Mouse (Mus musculus) myocyte (in vitro differentiated cells): ENCODE results near the gene Cacng3. TPM values are rescaled to one million over a fixed set of nuclear protein-coding genes. Genes with fewer than 3 reads are reported as not detected.

Experiments
- H3K27me3 ChIP-seq: one replicate; pipeline ENCODE4 v1.6.1; 2011; ENCODE audit not compliant: control insufficient read depth, insufficient read depth, insufficient read length
- H3K36me3 ChIP-seq: one replicate; pipeline ENCODE4 v1.6.1; 2011; ENCODE audit not compliant: control insufficient read depth, insufficient read depth
- H3K4me2 ChIP-seq: one replicate; pipeline ENCODE4 v1.6.1; 2011; ENCODE audit warnings: low read depth, control low read depth
- H3K4me3 ChIP-seq: one replicate; pipeline ENCODE4 v1.5.1; 2011; ENCODE audit warnings: mild to moderate bottlenecking, control low read depth, moderate library complexity
- H3K79me2 ChIP-seq: one replicate; pipeline ENCODE4 v1.6.1; 2011; ENCODE audit not compliant: control insufficient read depth, insufficient read depth
- H3ac ChIP-seq: one replicate; pipeline ENCODE4 v1.6.1; 2011; ENCODE audit not compliant: control insufficient read depth, insufficient read length
- CEBPB ChIP-seq: IDR thresholded peaks from 2 replicates; pipeline ENCODE4 v1.6.1; 2011; ENCODE audit warnings: mild to moderate bottlenecking, moderate library complexity; ENCODE audit not compliant: poor library complexity, insufficient read depth, severe bottlenecking
- E2F4 ChIP-seq: IDR thresholded peaks from one replicate; pipeline ENCODE4 v1.6.1; 2011; ENCODE audit warnings: mild to moderate bottlenecking, control low read depth, moderate library complexity; ENCODE audit not compliant: insufficient read depth
- MAX ChIP-seq: IDR thresholded peaks from one replicate; pipeline ENCODE4 v1.6.1; 2011; ENCODE audit warnings: low read depth, mild to moderate bottlenecking, control low read depth
- MYOD1 ChIP-seq, 3 experiments: IDR thresholded peaks; one replicate each; pipeline ENCODE4 v1.6.1; 2011; ENCODE audit warnings: control low read depth in 2 of 3, low read depth in 2 of 3, mild to moderate bottlenecking in 2 of 3, moderate library complexity in 1 of 3; ENCODE audit not compliant: insufficient read length in 2 of 3, control insufficient read depth in 1 of 3
- MYOG ChIP-seq, 3 experiments: IDR thresholded peaks; one replicate each; pipeline ENCODE4 v1.6.1; 2011; ENCODE audit warnings: control low read depth in 2 of 3, low read depth in 2 of 3, mild to moderate bottlenecking in 2 of 3; ENCODE audit not compliant: insufficient read length in 2 of 3, control insufficient read depth in 1 of 3, insufficient read depth in 1 of 3
- POLR2A ChIP-seq: IDR thresholded peaks from one replicate; pipeline ENCODE4 v1.6.1; 2011; ENCODE audit warnings: low read depth, mild to moderate bottlenecking, control low read depth, moderate library complexity; ENCODE audit not compliant: insufficient read length
- POLR2AphosphoS2 ChIP-seq: IDR thresholded peaks from one replicate; pipeline ENCODE4 v1.6.1; 2011; ENCODE audit warnings: low read depth, control low read depth; ENCODE audit not compliant: insufficient read length
- REST ChIP-seq: IDR thresholded peaks from one replicate; pipeline ENCODE4 v1.6.1; 2011; ENCODE audit warnings: mild to moderate bottlenecking, control low read depth, moderate library complexity; ENCODE audit not compliant: insufficient read depth, insufficient read length
- SRF ChIP-seq: IDR thresholded peaks from one replicate; pipeline ENCODE4 v1.6.1; 2011; ENCODE audit warnings: low read depth; ENCODE audit not compliant: control insufficient read depth, insufficient read length
- TCF12 ChIP-seq: IDR thresholded peaks from one replicate; pipeline ENCODE4 v1.6.1; 2011; ENCODE audit warnings: mild to moderate bottlenecking, control low read depth; ENCODE audit not compliant: poor library complexity, insufficient read depth, severe bottlenecking
- TCF3 ChIP-seq: IDR thresholded peaks from one replicate; pipeline ENCODE4 v1.6.1; 2011; ENCODE audit warnings: low read depth, control low read depth; ENCODE audit not compliant: insufficient read length
- USF1 ChIP-seq: IDR thresholded peaks from one replicate; pipeline ENCODE4 v1.6.1; 2011; ENCODE audit warnings: low read depth, mild to moderate bottlenecking, control low read depth, moderate library complexity
- polyA plus RNA-seq: library from polyadenylated mRNA; unstranded; fragments of >200 nt; fragmentation: generic; extraction: Trizol; gene quantifications from one replicate; pipeline ENCODE4 v1.2.1, GENCODE M21; 2012; ENCODE audit warnings: missing spikeins

Gene Cacng3
- polyA plus RNA-seq, 1 experiment = not detected

GRCm38 (mm10) chr7:122728846-122729245 is 58.6 kb downstream of the Cacng3 start:
- Histone ChIP-seq H3K4me2 (no peak overlapping the region), H3K27me3 (no peaks in the 10 kb centered on the region), H3ac (no peak overlapping the region), H3K36me3 (no peaks in the 10 kb centered on the region), H3K4me3 (no peak overlapping the region), H3K79me2 (no peaks in the 10 kb centered on the region)
- no peak for TF ChIP-seq USF1
- no peak for TF ChIP-seq E2F4
- TF ChIP-seq SRF = no peak
- no peak for TF ChIP-seq CEBPB
- TF ChIP-seq MAX = no peak
- TF ChIP-seq MYOG (IDR thresholded peaks at IDR 0.05; ENCODE audit: control insufficient read depth in 1 of 3, insufficient read depth in 1 of 3, insufficient read length in 2 of 3, low read depth in 2 of 3) = no peak
- no peak for TF ChIP-seq POLR2AphosphoS2
- TF ChIP-seq POLR2A = no peak
- TF ChIP-seq MYOD1 (IDR thresholded peaks at IDR 0.05; ENCODE audit: control insufficient read depth in 1 of 3, insufficient read length in 2 of 3, low read depth in 2 of 3) = no peak
- no peak for TF ChIP-seq TCF3
- no peak for TF ChIP-seq TCF12
- no peak for TF ChIP-seq REST

GRCm38 (mm10) chr7:122735323-122735722 is 65.0 kb downstream of the Cacng3 start:
- Histone ChIP-seq H3K4me3 (no peak overlapping the region), H3K4me2 (no peak overlapping the region), H3K36me3 (no peaks in the 10 kb centered on the region), H3K79me2 (no peaks in the 10 kb centered on the region), H3ac (no peak overlapping the region), H3K27me3 (no peaks in the 10 kb centered on the region)
- no peak for TF ChIP-seq POLR2AphosphoS2
- TF ChIP-seq USF1 = no peak
- no peak for TF ChIP-seq E2F4
- TF ChIP-seq MYOD1 (IDR thresholded peaks at IDR 0.05; ENCODE audit: control insufficient read depth in 1 of 3, insufficient read length in 2 of 3, low read depth in 2 of 3) = no peak
- TF ChIP-seq MAX = no peak
- no peak for TF ChIP-seq MYOG (IDR thresholded peaks at IDR 0.05; ENCODE audit: control insufficient read depth in 1 of 3, insufficient read depth in 1 of 3, insufficient read length in 2 of 3, low read depth in 2 of 3)
- TF ChIP-seq POLR2A = no peak
- TF ChIP-seq CEBPB = no peak
- no peak for TF ChIP-seq SRF
- no peak for TF ChIP-seq TCF3
- TF ChIP-seq REST = no peak
- no peak for TF ChIP-seq TCF12

DNA sequence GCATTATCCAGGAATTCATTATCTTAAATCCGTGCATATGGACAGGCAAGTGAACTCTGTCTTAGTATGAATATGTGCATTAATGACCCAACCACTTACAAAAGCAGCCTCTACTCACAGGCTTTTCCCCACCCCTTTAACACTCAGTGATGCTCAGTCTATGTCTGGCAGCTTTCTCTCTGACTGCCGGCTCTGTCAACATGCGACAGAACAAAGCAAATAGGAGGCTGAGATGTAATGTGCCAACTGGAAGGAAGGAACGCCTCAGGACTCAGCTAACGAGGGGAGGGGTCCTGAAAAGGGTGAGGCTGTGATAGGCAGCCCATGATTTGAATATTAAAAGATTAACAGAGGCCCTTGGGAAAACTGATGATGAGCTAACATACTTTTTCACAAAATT is 68.2 kb downstream of the Cacng3 start:
- no peak overlapping the region for H3ac ChIP-seq
- H3K79me2 ChIP-seq = no peaks in the 10 kb centered on the region
- no peaks in the 10 kb centered on the region for H3K36me3 ChIP-seq
- no peaks in the 10 kb centered on the region for H3K27me3 ChIP-seq
- TF ChIP-seq REST = no peak
- TF ChIP-seq USF1 = no peak
- no peak for TF ChIP-seq POLR2AphosphoS2
- TF ChIP-seq E2F4 = no peak
- TF ChIP-seq MYOG (IDR thresholded peaks at IDR 0.05; ENCODE audit: control insufficient read depth in 1 of 3, insufficient read depth in 1 of 3, insufficient read length in 2 of 3, low read depth in 2 of 3) = no peak
- TF ChIP-seq SRF = no peak
- TF ChIP-seq CEBPB = no peak
- no peak for TF ChIP-seq TCF3
- TF ChIP-seq TCF12 = no peak
- TF ChIP-seq POLR2A = no peak
- TF ChIP-seq MAX = no peak
- TF ChIP-seq MYOD1 (IDR thresholded peaks at IDR 0.05; ENCODE audit: control insufficient read depth in 1 of 3, insufficient read length in 2 of 3, low read depth in 2 of 3) = no peak
- no peak overlapping the region for H3K4me3 ChIP-seq
- H3K4me2 ChIP-seq = no peak overlapping the region

DNA sequence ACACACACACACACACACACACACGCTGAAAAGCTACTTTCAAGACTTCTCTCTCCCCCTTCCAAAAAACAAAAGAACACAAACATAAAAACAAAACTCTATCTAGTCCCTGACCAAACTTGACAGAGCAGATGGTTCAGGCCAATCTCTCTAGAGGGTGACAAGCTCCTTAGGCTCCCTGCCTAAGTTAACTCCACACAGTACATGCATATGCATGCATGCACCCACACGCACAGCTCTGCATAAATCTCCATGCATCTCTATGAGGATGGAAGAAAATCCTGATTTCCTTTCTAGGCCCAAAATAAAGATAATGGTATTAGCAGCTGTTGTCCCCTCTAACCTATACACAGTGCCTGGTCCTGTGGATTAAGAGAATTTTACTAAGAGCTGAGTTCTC is 70.4 kb downstream of the Cacng3 start:
- Histone ChIP-seq H3K27me3 (no peaks in the 10 kb centered on the region), H3K36me3 (no peaks in the 10 kb centered on the region), H3ac (no peak overlapping the region), H3K4me2 (no peak overlapping the region), H3K79me2 (no peaks in the 10 kb centered on the region), H3K4me3 (no peak overlapping the region)
- no peak for TF ChIP-seq TCF3
- no peak for TF ChIP-seq MYOD1 (IDR thresholded peaks at IDR 0.05; ENCODE audit: control insufficient read depth in 1 of 3, insufficient read length in 2 of 3, low read depth in 2 of 3)
- TF ChIP-seq POLR2AphosphoS2 = no peak
- no peak for TF ChIP-seq TCF12
- TF ChIP-seq USF1 = no peak
- TF ChIP-seq SRF = no peak
- TF ChIP-seq E2F4 = no peak
- TF ChIP-seq POLR2A = no peak

DNA sequence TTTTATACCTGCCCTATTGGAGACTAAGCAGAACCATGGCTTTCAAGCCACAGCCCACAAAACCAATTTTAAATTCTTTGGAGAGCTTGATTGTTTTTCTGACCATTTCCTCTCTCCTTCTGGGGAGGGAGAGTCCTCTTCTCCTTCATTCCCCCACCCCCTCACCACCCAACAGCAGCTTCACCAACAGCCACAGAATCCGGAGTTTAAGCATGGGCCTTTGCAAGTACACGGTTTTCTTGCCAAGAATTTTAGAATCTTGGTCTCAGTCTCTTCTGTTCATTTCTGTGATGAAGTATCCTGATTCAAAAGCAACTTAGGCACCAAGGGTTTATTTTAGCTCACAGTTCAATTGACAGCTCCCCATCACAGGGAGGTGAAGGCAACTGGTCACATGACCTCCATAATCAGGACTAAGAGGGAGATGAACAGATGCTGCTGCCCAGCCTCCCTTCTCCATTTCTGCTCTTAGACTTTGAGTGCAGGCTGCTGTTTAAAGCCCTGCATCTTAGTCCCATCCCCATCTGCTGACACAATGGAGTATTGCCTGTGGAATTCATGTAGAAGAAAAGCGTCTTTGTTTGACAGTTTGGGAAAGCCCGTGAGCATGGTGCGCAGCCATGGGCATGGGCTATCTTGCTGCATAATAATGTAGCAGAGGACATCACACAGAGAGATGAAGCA is 85.8 kb downstream of the Cacng3 start:
- H3ac ChIP-seq = no peak overlapping the region
- TF ChIP-seq MAX = no peak
- no peak for TF ChIP-seq POLR2A
- no peak for TF ChIP-seq TCF3
- TF ChIP-seq CEBPB = no peak
- no peak for TF ChIP-seq MYOG (IDR thresholded peaks at IDR 0.05; ENCODE audit: control insufficient read depth in 1 of 3, insufficient read depth in 1 of 3, insufficient read length in 2 of 3, low read depth in 2 of 3)
- no peak for TF ChIP-seq MYOD1 (IDR thresholded peaks at IDR 0.05; ENCODE audit: control insufficient read depth in 1 of 3, insufficient read length in 2 of 3, low read depth in 2 of 3)
- no peak for TF ChIP-seq TCF12
- TF ChIP-seq SRF = no peak
- no peak for TF ChIP-seq POLR2AphosphoS2
- TF ChIP-seq REST = no peak
- TF ChIP-seq USF1 = no peak
- TF ChIP-seq E2F4 = no peak
- no peaks in the 10 kb centered on the region for H3K36me3 ChIP-seq
- H3K27me3 ChIP-seq = no peaks in the 10 kb centered on the region
- no peak overlapping the region for H3K4me2 ChIP-seq
- no peaks in the 10 kb centered on the region for H3K79me2 ChIP-seq
- H3K4me3 ChIP-seq = no peak overlapping the region
